Mouse (Mus musculus) liver, adult 2 months (tissue): Measurements from ENCODE around the gene Rnf130. TPM values are rescaled to one million over a fixed set of nuclear protein-coding genes. Genes with fewer than 3 reads are reported as not detected.
A peak's percentile ranks its signal among the peaks of the same experiment; 100 is the strongest.

Experiments used
- DNase-seq: peaks from one replicate; pipeline ENCODE4 v3.0.0-alpha.2; 2011; ENCODE audit warnings: low read depth, low spot score; ENCODE audit errors: extremely low read depth
- H3K27ac ChIP-seq: fragments of 200-500 bp; replicated peaks from 2 replicates; pipeline ENCODE4 v1.5.1; 2012; ENCODE audit warnings: low read depth, mild to moderate bottlenecking, control low read depth, inconsistent platforms, low read length; ENCODE audit not compliant: insufficient read depth
- H3K27me3 ChIP-seq: fragments of 200-500 bp; 2 replicates; pipeline ENCODE4 v1.6.1; 2012; ENCODE audit warnings: mild to moderate bottlenecking, moderate library complexity, low read length, inconsistent platforms; ENCODE audit not compliant: control insufficient read depth, insufficient read depth
- H3K36me3 ChIP-seq: fragments of 200-500 bp; 2 replicates; pipeline ENCODE4 v1.6.1; 2012; ENCODE audit warnings: low read length, inconsistent platforms; ENCODE audit not compliant: control insufficient read depth, insufficient read depth
- H3K4me1 ChIP-seq: fragments of 200-500 bp; 2 replicates; pipeline ENCODE4 v1.6.1; 2011; ENCODE audit warnings: low read length; ENCODE audit not compliant: control insufficient read depth, insufficient read depth
- H3K4me3 ChIP-seq: fragments of 200-500 bp; 2 replicates; pipeline ENCODE4 v1.5.1; 2011; ENCODE audit warnings: low read depth, mild to moderate bottlenecking, control low read depth, low read length, moderate library complexity; ENCODE audit not compliant: insufficient read depth
- H3K79me2 ChIP-seq: fragments of 200-500 bp; 2 replicates; pipeline ENCODE4 v1.6.1; 2012; ENCODE audit warnings: inconsistent platforms, mild to moderate bottlenecking, low read length, moderate library complexity; ENCODE audit not compliant: control insufficient read depth, insufficient read depth
- H3K9ac ChIP-seq: fragments of 200-500 bp; 2 replicates; pipeline ENCODE4 v1.6.1; 2012; ENCODE audit warnings: low read depth, mild to moderate bottlenecking, control low read depth, inconsistent platforms, low read length
- CTCF ChIP-seq: fragments of 200-500 bp; IDR thresholded peaks from 2 replicates; pipeline ENCODE4 v1.5.1; 2011; ENCODE audit warnings: low read depth, low read length, control low read depth
- POLR2A ChIP-seq: fragments of 200-500 bp; IDR thresholded peaks from 2 replicates; pipeline ENCODE4 v1.6.1; 2011; ENCODE audit warnings: low read length, control low read depth; ENCODE audit not compliant: insufficient read depth; ENCODE audit errors: extremely low read depth
- WGBS: fragments of 180-500 bp; shearing (Covaris S2); methylation state at CpG from one replicate; pipeline ENCODE4 v1.1.7; 2018; 5-methylcytosine and 5-hydroxymethylcytosine counted together
- polyA plus RNA-seq: library from polyadenylated mRNA; depleted of rRNA; stranded (reverse); fragments of >200 nt; gene quantifications from 2 replicates; pipeline ENCODE4 v1.2.3, GENCODE M21; 2012
- total RNA-seq: library from RNA; depleted of rRNA; stranded (reverse); fragments of >200 nt; gene quantifications from 2 replicates; pipeline ENCODE4 v1.2.3, GENCODE M21; 2014

The Rnf130 gene
- total and polyA plus RNA-seq, 2 experiments = 66.7 to 111 TPM

DNA sequence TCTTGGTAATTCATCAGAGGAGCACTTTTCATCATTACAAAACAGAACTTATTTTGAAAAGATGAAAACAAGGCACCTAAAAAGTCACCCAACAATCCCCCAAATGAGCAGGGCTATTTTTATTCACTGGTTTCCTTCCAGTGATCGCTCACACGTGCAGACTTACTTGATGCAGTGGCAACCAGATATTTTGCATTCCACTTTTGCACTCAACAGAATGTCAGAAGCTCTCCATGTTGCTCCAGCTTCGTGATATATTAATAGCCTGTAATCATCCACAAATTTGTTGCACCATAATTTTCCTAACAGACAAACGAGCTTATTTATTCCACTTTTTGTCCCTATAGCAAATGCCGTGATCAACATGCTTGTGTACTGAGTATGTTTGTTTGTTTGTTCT is 8.6 kb upstream of the Rnf130 start:
- peaks cover 5% of the 10 kb centered on the region for H3K4me1 ChIP-seq

GRCm38 (mm10) chr11:50017511-50017910 is 7.6 kb upstream of the Rnf130 start:
- Histone ChIP-seq H3K79me2 (no peaks in the 10 kb centered on the region), H3K36me3 (no peaks in the 10 kb centered on the region), H3K27ac (no peak overlapping the region), H3K4me3 (no peak overlapping the region), H3K9ac (no peak overlapping the region), H3K27me3 (no peaks in the 10 kb centered on the region), H3K4me1 (peaks cover 6% of the 10 kb centered on the region)
- WGBS = 79% methylated on average over 7 of the region's 7 CpGs
- DNase-seq = no peak
- no peak for TF ChIP-seq CTCF
- no peak for TF ChIP-seq POLR2A

More for the DNA sequence above, 8.6 kb upstream of the Rnf130 start:
- H3K4me3 ChIP-seq = no peak overlapping the region
- no peaks in the 10 kb centered on the region for H3K79me2 ChIP-seq
- H3K27me3 ChIP-seq = no peaks in the 10 kb centered on the region
- H3K36me3 ChIP-seq = no peaks in the 10 kb centered on the region
- no peak overlapping the region for H3K27ac ChIP-seq
- WGBS = 78% methylated on average over 5 of the region's 5 CpGs
- no peak overlapping the region for H3K9ac ChIP-seq
- no peak for TF ChIP-seq POLR2A
- TF ChIP-seq CTCF = no peak
- no peak for DNase-seq

DNA sequence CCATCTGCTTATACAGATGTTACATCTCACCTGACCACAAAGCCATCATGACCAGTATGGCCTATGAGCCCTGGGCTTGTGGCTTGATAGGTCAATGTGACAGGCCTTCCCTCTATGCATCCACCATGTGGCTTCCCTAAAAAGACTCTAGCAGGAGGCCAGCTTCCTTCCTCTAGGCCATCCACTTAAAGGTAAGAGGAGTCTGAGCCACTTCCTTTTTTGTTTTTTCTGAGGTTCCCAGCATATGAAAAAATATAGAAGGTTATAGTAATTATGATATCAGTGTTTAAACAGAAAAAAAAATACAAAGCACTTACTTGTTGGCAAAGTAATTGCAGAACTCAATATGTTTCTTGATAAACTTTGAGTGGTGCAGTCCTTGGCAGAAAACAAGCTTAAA is 6.3 kb upstream of the Rnf130 start:
- H3K4me1 ChIP-seq = peaks cover 6% of the 10 kb centered on the region
- no peaks in the 10 kb centered on the region for H3K36me3 ChIP-seq
- no peaks in the 10 kb centered on the region for H3K79me2 ChIP-seq
- H3K27me3 ChIP-seq = no peaks in the 10 kb centered on the region
- H3K4me3 ChIP-seq = no peak overlapping the region
- H3K27ac ChIP-seq = no peak overlapping the region
- TF ChIP-seq POLR2A = no peak
- no peak for TF ChIP-seq CTCF
- no peak overlapping the region for H3K9ac ChIP-seq
- no peak for DNase-seq

DNA sequence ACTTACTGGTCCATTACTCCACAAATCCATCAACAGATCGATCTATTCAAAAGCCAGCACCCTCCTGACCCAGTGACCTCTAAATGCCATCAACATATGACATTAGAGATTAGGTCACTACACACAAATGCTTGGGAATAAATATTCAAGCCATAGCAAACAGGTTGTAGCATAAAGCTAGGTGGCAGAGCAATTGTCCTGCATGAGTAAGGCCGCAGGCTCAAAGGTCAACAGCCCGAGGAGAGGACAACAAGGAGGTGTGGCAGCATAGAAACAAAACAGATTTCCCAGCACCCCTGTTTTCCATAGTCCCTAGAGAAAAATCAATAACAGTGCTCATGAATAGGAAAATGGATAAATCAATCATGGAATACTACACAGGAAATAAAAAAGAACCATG is 3.1 kb upstream of the Rnf130 start:
- no peak overlapping the region for H3K9ac ChIP-seq
- TF ChIP-seq CTCF (no peak), POLR2A (no peak)
- no peak overlapping the region for H3K4me3 ChIP-seq
- no peaks in the 10 kb centered on the region for H3K36me3 ChIP-seq
- peaks cover 9% of the 10 kb centered on the region for H3K4me1 ChIP-seq
- WGBS = 26% methylated on average over 3 of the region's 3 CpGs
- peaks cover 10% of the 10 kb centered on the region; the same call in 1 of the 2 replicates for H3K79me2 ChIP-seq
- peak; percentile 80 for DNase-seq
- H3K27ac ChIP-seq = no peak overlapping the region
- no peaks in the 10 kb centered on the region for H3K27me3 ChIP-seq

DNA sequence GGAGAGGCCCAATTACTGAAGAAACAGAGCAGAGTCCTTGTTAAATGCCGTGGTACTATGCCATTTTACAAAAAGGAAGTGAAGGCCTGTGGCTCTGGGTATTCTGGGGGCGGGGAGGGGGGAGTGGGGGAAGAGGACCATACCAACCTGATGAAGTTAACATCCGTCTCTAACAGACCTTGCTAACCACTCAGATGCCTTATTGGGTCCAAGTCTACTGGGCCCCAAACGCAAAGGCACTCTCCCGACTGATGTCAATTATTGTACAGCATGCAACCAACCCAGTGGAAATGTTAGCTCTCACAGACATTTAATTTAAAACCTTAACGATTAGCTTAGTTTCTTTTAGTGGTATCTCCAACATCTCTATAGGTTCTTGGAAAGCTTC is 707 bp upstream of the Rnf130 start:
- no peaks in the 10 kb centered on the region for H3K27me3 ChIP-seq
- H3K4me3 ChIP-seq = peak overlapping the region; percentile 98; the same call in 1 of the 2 replicates
- peaks cover 20% of the 10 kb centered on the region; the same call in 1 of the 2 replicates for H3K79me2 ChIP-seq
- H3K36me3 ChIP-seq = no peaks in the 10 kb centered on the region
- DNase-seq = no peak
- TF ChIP-seq POLR2A (no peak), CTCF (no peak)
- 41% methylated on average over 6 of the region's 6 CpGs for WGBS
- H3K9ac ChIP-seq = no peak overlapping the region
- no peak overlapping the region for H3K27ac ChIP-seq
- peaks cover 12% of the 10 kb centered on the region for H3K4me1 ChIP-seq

- no peak for TF ChIP-seq POLR2A
- no peak for TF ChIP-seq CTCF
- Histone ChIP-seq H3K4me3 (peak overlapping the region; percentile 71), H3K79me2 (peaks cover 25% of the 10 kb centered on the region; the same call in 1 of the 2 replicates), H3K27ac (peak overlapping the region; percentile 69; the same call in 1 of the 2 replicates), H3K36me3 (no peaks in the 10 kb centered on the region), H3K27me3 (no peaks in the 10 kb centered on the region), H3K9ac (peak overlapping the region; percentile 91), H3K4me1 (peaks cover 9% of the 10 kb centered on the region)
- no peak for DNase-seq
- WGBS = 4% methylated on average over 24 of the region's 24 CpGs
Observed at GRCm38 (mm10) chr11:50025721-50026520, 775 bp downstream of the Rnf130 start.
